Mouse (Mus musculus): Measurements from ENCODE around the gene Cnot1. TPM values are rescaled to one million over a fixed set of nuclear protein-coding genes. Genes with fewer than 3 reads are reported as not detected.
A peak's percentile ranks its signal among the peaks of the same experiment; 100 is the strongest.

Cnot1 gene
- polyA plus RNA-seq, 1 experiment = 94.5 TPM

GRCm38 (mm10) chr8:95714837-95715413 is 92.3 kb downstream of the Cnot1 start:
- Histone ChIP-seq H3K4me3 (replicated peaks; ENCODE audit: extremely low read depth, low read depth, low read length) (peak overlapping the region; percentile 31), H3K4me1 (ENCODE audit: control insufficient read depth, insufficient read depth, low read length) (peaks cover 7% of the 10 kb centered on the region)
- WGBS = 81% methylated on average over 6 of the region's 6 CpGs
- no peak for DNase-seq
- no peak for TF ChIP-seq CTCF (IDR thresholded peaks at IDR 0.05; ENCODE audit: insufficient read depth, low read length)
- no peak for TF ChIP-seq POLR2A (IDR thresholded peaks at IDR 0.05; ENCODE audit: borderline replicate concordance, extremely low read depth, low read depth, low read length)

GRCm38 (mm10) chr8:95714367-95714766 is 92.9 kb downstream of the Cnot1 start:
- no peak for DNase-seq
- H3K4me1 ChIP-seq (ENCODE audit: control insufficient read depth, insufficient read depth, low read length) = peaks cover 7% of the 10 kb centered on the region
- WGBS = 95% methylated on average over 4 of the region's 4 CpGs
- no peak overlapping the region for H3K4me3 ChIP-seq (replicated peaks; ENCODE audit: extremely low read depth, low read depth, low read length)
- TF ChIP-seq POLR2A (IDR thresholded peaks at IDR 0.05; ENCODE audit: borderline replicate concordance, extremely low read depth, low read depth, low read length) = no peak
- no peak for TF ChIP-seq CTCF (IDR thresholded peaks at IDR 0.05; ENCODE audit: insufficient read depth, low read length)

GRCm38 (mm10) chr8:95713100-95714010 is 93.9 kb downstream of the Cnot1 start:
- no peak overlapping the region for H3K4me3 ChIP-seq (replicated peaks; ENCODE audit: extremely low read depth, low read depth, low read length)
- WGBS = 79% methylated on average over 19 of the region's 19 CpGs
- H3K4me1 ChIP-seq (ENCODE audit: control insufficient read depth, insufficient read depth, low read length) = peaks cover 7% of the 10 kb centered on the region
- DNase-seq = peak; percentile 73
- TF ChIP-seq POLR2A (IDR thresholded peaks at IDR 0.05; ENCODE audit: borderline replicate concordance, extremely low read depth, low read depth, low read length) (no peak), CTCF (IDR thresholded peaks at IDR 0.05; ENCODE audit: insufficient read depth, low read length) (peak; percentile 75)

- TF ChIP-seq CTCF (IDR thresholded peaks at IDR 0.05; ENCODE audit: insufficient read depth, low read length) (no peak), POLR2A (IDR thresholded peaks at IDR 0.05; ENCODE audit: borderline replicate concordance, extremely low read depth, low read depth, low read length) (no peak)
- whole genome bisulfite sequencing = 83% methylated on average over 9 of the region's 9 CpGs
These were observed 94.9 kb downstream of the Cnot1 start for GRCm38 (mm10) chr8:95712395-95712794.

GRCm38 (mm10) chr8:95711029-95711428 is 96.2 kb downstream of the Cnot1 start:
- H3K4me3 ChIP-seq (replicated peaks; ENCODE audit: extremely low read depth, low read depth, low read length) = no peak overlapping the region
- no peak for DNase-seq
- 72% methylated on average over 3 of the region's 3 CpGs for WGBS
- H3K4me1 ChIP-seq (ENCODE audit: control insufficient read depth, insufficient read depth, low read length) = peaks cover 2% of the 10 kb centered on the region; the same call in 1 of the 2 replicates
- TF ChIP-seq POLR2A (IDR thresholded peaks at IDR 0.05; ENCODE audit: borderline replicate concordance, extremely low read depth, low read depth, low read length) (no peak), CTCF (IDR thresholded peaks at IDR 0.05; ENCODE audit: insufficient read depth, low read length) (no peak)

More at GRCm38 (mm10) chr8:95712395-95712794, 94.9 kb downstream of the Cnot1 start:
- H3K4me3 ChIP-seq (replicated peaks; ENCODE audit: extremely low read depth, low read depth, low read length) = no peak overlapping the region
- peaks cover 7% of the 10 kb centered on the region for H3K4me1 ChIP-seq (ENCODE audit: control insufficient read depth, insufficient read depth, low read length)
- no peak for DNase-seq

- no peak for TF ChIP-seq POLR2A (IDR thresholded peaks at IDR 0.05; ENCODE audit: borderline replicate concordance, extremely low read depth, low read depth, low read length)
- TF ChIP-seq CTCF (IDR thresholded peaks at IDR 0.05; ENCODE audit: insufficient read depth, low read length) = no peak
- WGBS = 76% methylated on average over 7 of the region's 7 CpGs
- Histone ChIP-seq H3K4me3 (replicated peaks; ENCODE audit: extremely low read depth, low read depth, low read length) (no peak overlapping the region), H3K4me1 (ENCODE audit: control insufficient read depth, insufficient read depth, low read length) (no peaks in the 10 kb centered on the region)
- no peak for DNase-seq
These were observed 97.7 kb downstream of the Cnot1 start for GRCm38 (mm10) chr8:95709579-95709978.

GRCm38 (mm10) chr8:95704538-95704937 is 102.7 kb downstream of the Cnot1 start:
- H3K4me3 ChIP-seq (replicated peaks; ENCODE audit: extremely low read depth, low read depth, low read length) = no peak overlapping the region

GRCm38 (mm10) chr8:95703461-95704260 is 103.6 kb downstream of the Cnot1 start:
- WGBS = 8% methylated on average over 15 of the region's 15 CpGs
- no peak for TF ChIP-seq POLR2A (IDR thresholded peaks at IDR 0.05; ENCODE audit: borderline replicate concordance, extremely low read depth, low read depth, low read length)
- no peak for TF ChIP-seq CTCF (IDR thresholded peaks at IDR 0.05; ENCODE audit: insufficient read depth, low read length)
- DNase-seq = no peak
- peak overlapping the region; percentile 47 for H3K4me3 ChIP-seq (replicated peaks; ENCODE audit: extremely low read depth, low read depth, low read length)
- no peaks in the 10 kb centered on the region for H3K4me1 ChIP-seq (ENCODE audit: control insufficient read depth, insufficient read depth, low read length)

More at GRCm38 (mm10) chr8:95704538-95704937, 102.7 kb downstream of the Cnot1 start:
- no peaks in the 10 kb centered on the region for H3K4me1 ChIP-seq (ENCODE audit: control insufficient read depth, insufficient read depth, low read length)
- no peak for TF ChIP-seq CTCF (IDR thresholded peaks at IDR 0.05; ENCODE audit: insufficient read depth, low read length)
- TF ChIP-seq POLR2A (IDR thresholded peaks at IDR 0.05; ENCODE audit: borderline replicate concordance, extremely low read depth, low read depth, low read length) = no peak
- 95% methylated on average over 3 of the region's 3 CpGs for WGBS
- no peak for DNase-seq

All from lung, adult 2 months (tissue).